Mouse (Mus musculus) megakaryocyte, embryonic 14.5 days (primary cell): ENCODE measurements at regions not wholly inside any gene's neighbourhood (a gene's known extent, or its start where the extent isn't known, plus 50 kb on each side); places are given as distances from the start of the nearest gene placed in this dataset.

Experiments
- FLI1 ChIP-seq: IDR thresholded peaks from 2 replicates; pipeline ENCODE4 v1.6.1; 2012; ENCODE audit warnings: low read length, inconsistent platforms, mixed read lengths
- GATA1 ChIP-seq: IDR thresholded peaks from 3 replicates; pipeline ENCODE4 v1.6.1; 2012; ENCODE audit warnings: mixed read lengths, low read length, inconsistent platforms, borderline replicate concordance

GRCm38 (mm10) chr7:130040596-130040995, 448.9 kb downstream of the Wdr11 start:
- TF ChIP-seq GATA1 (no peak), FLI1 (no peak)
